Mouse (Mus musculus) midbrain, embryonic 10.5 days (tissue): ENCODE results near the gene Psmd11. TPM values are rescaled to one million over a fixed set of nuclear protein-coding genes. Genes with fewer than 3 reads are reported as not detected.

Experiments
- DNase-seq: peaks from one replicate; pipeline ENCODE4 v3.0.0-alpha.2; 2017; ENCODE audit warnings: low spot score
- H3K27ac ChIP-seq: fragments of 300-500 bp; sonication (generic); replicated peaks from 2 replicates; pipeline ENCODE4 v1.5.1; 2016; ENCODE audit warnings: mild to moderate bottlenecking
- H3K27me3 ChIP-seq: fragments of 300-500 bp; sonication (generic); 2 replicates; pipeline ENCODE4 v1.6.1; 2016; ENCODE audit warnings: low read depth, mild to moderate bottlenecking; ENCODE audit not compliant: poor library complexity, severe bottlenecking
- H3K36me3 ChIP-seq: fragments of 300-500 bp; sonication (generic); 2 replicates; pipeline ENCODE4 v1.6.1; 2016; ENCODE audit warnings: mild to moderate bottlenecking, moderate library complexity
- H3K4me1 ChIP-seq: fragments of 300-500 bp; sonication (generic); 2 replicates; pipeline ENCODE4 v1.6.1; 2016
- H3K4me3 ChIP-seq: fragments of 300-500 bp; sonication (generic); 2 replicates; pipeline ENCODE4 v1.5.1; 2016; ENCODE audit warnings: mild to moderate bottlenecking, moderate library complexity
- H3K9me3 ChIP-seq: fragments of 300-500 bp; sonication (generic); replicated peaks from 2 replicates; pipeline ENCODE4 v1.6.1; 2016; ENCODE audit warnings: mild to moderate bottlenecking
- WGBS: fragments of 180-500 bp; shearing (Covaris S2); methylation state at CpG from one replicate; pipeline ENCODE4 v1.1.7; 2016; 5-methylcytosine and 5-hydroxymethylcytosine counted together
- polyA plus RNA-seq: library from polyadenylated mRNA; unstranded; fragments of >200 nt; fragmentation: Nextera tagmentation; extraction: Ambion mirVana; gene quantifications from 2 replicates; pipeline ENCODE4 v1.2.1, GENCODE M21; 2016

Psmd11 gene
- polyA plus RNA-seq, 1 experiment from 2014 or later = 418 TPM

DNA sequence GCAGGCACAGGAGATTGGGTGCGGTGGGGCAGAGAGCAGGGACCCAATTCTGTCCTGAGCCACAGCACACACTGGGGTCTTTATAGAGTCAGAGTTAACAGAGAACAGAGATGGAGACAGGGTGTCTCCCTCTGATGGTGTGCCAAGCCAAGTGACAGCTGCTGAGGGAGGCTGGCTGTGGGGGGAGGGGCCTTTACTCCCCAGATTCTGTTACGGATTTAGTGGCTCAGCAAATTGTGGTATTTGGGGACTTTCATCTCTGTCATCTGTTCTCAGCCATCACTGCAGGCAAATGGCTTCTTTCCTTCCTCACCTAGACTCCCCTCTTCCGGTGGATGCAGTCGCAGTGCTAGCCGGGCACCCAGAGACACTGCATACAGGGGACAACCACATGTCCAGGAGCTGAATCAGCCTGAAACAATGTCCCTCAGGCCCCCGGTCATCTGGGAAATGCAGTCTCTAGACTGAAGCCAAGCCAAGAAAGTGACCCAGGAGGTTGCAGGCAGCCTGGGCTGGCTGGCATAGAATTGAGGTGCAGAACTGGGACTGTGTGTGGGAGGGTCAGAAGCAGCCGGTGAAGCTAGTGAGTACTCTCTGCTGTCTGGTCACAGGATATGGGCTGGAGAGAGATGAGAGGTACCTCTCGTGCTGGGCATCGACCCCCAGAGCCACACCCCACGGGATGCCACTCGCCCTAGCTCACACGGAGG, 60.9 kb downstream of the Psmd11 start:
- Histone ChIP-seq H3K9me3 (no peaks in the 10 kb centered on the region), H3K27me3 (peaks cover 32% of the 10 kb centered on the region), H3K27ac (peak overlapping the region; percentile 60), H3K4me1 (peaks cover 42% of the 10 kb centered on the region), H3K4me3 (no peak overlapping the region), H3K36me3 (no peaks in the 10 kb centered on the region)
- 64% methylated on average over 12 of the region's 12 CpGs for WGBS
- no peak for DNase-seq

DNA sequence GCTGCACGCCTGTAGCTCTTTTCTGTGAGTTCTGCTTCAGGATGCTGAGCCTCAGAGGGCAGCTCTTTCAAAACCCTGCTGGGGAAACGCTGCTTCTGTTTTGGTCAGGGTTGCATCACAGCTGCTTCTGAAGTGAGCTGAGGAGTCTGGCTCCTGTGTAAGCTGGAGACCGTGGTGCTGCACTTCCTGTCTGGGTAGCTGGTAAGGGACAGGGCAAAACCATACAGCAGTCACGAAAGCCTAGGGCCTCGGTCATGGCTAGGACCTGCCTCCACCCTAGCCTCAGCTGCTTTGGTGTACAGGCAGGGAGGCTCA, 61.4 kb downstream of the Psmd11 start:
- DNase-seq = no peak
- 67% methylated on average over 5 of the region's 5 CpGs for WGBS
- H3K9me3 ChIP-seq = no peaks in the 10 kb centered on the region
- no peak overlapping the region for H3K4me3 ChIP-seq
- H3K27ac ChIP-seq = peak overlapping the region; percentile 60
- peaks cover 37% of the 10 kb centered on the region for H3K4me1 ChIP-seq
- no peaks in the 10 kb centered on the region for H3K36me3 ChIP-seq
- peaks cover 26% of the 10 kb centered on the region for H3K27me3 ChIP-seq

DNA sequence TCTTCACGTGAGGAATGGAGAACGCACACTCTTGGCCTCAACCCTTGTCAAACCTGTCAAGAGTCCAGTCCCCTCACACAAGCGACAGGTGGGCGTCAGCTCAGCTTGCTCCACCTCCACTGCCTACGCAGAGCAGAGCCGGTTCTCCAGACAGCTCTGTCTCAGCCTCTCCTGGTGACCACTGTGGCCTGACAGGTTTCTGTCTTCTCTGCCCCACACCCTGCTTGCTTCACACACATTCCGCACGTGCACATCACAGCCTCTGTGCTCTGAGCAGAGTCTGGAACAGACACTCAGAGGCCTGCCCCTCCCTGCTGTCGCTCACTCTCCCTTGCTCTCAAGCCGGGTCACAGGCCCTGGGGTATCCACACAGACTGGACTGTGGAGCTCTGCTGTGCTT, 62.4 kb downstream of the Psmd11 start:
- peaks cover 18% of the 10 kb centered on the region for H3K27me3 ChIP-seq
- no peak overlapping the region for H3K4me3 ChIP-seq
- H3K27ac ChIP-seq = peak overlapping the region; percentile 55; the same call in 1 of the 2 replicates
- H3K36me3 ChIP-seq = no peaks in the 10 kb centered on the region
- WGBS = 79% methylated on average over 10 of the region's 10 CpGs
- DNase-seq = no peak
- no peaks in the 10 kb centered on the region for H3K9me3 ChIP-seq
- H3K4me1 ChIP-seq = peaks cover 31% of the 10 kb centered on the region

DNA sequence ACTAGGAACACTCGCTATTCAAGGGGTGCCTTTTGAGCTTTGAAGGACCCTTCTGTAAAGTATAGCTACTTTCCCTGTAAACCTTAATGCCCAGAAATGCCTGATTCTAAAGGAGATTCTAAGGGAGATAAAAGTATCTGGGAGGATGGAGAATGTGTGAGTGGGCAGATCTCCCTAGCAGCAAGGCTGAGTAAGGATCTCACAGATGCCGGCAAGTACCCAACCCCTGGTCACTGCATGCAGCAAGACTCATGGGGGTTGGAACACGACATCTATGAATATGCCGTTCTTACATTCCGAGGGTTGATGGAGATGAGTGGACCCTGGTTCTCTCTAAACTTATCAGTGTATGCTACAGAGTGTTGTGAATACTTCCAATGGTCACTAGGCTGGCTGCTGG, 64.8 kb downstream of the Psmd11 start:
- H3K4me3 ChIP-seq = no peak overlapping the region
- H3K4me1 ChIP-seq = peaks cover 27% of the 10 kb centered on the region
- H3K27ac ChIP-seq = no peak overlapping the region
- H3K9me3 ChIP-seq = no peaks in the 10 kb centered on the region
- DNase-seq = no peak
- WGBS = 94% methylated on average over 5 of the region's 5 CpGs
- peaks cover 16% of the 10 kb centered on the region for H3K27me3 ChIP-seq
- H3K36me3 ChIP-seq = no peaks in the 10 kb centered on the region

DNA sequence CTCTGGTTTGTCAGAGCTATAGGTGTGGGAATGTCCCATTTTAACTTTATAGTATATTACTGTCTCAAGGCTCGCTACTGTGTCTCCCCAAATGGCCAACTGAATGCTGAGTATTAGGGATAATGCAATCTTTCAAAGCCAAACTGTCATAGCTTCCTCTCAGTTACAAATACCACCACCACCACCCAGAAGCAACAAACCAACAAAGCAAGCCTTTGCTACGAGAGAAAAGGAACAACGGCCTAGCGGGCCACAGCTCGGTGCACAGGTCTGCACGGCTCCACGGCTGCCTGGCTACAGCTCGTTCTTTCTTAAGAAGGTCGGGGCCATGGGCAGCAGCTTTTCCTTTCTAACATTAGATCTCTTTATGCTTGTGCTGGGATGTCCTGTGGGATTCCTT, 66.4 kb downstream of the Psmd11 start:
- no peak for DNase-seq

DNA sequence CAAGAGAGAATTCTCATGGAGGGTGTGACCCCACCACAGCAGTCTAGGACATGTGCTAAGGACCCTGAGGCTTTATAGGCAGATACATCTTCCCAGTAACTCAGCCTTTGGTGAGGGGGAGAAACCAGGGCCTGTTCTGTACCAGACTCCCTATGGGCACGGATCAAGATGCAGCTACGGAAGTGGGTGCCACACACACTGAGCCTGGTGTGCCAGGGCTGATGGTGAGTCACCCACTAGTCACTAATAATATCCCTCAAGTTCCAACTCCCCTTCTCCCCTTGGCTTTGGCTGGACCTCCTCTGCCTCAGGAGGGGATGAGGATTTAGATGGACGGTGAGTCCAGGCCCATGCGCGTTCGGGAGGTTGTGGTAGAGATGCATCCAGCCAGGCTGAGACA, 67.6 kb downstream of the Psmd11 start:
- no peak for DNase-seq
- Histone ChIP-seq H3K36me3 (no peaks in the 10 kb centered on the region), H3K27ac (0 out of 2 replicates have a peak overlapping the region, but pooled peaks have one; percentile 9), H3K4me1 (peaks cover 25% of the 10 kb centered on the region), H3K27me3 (peaks cover 9% of the 10 kb centered on the region), H3K9me3 (no peaks in the 10 kb centered on the region), H3K4me3 (no peak overlapping the region)
- 95% methylated on average over 6 of the region's 6 CpGs for WGBS

More for the DNA sequence above, 66.4 kb downstream of the Psmd11 start:
- Histone ChIP-seq H3K36me3 (no peaks in the 10 kb centered on the region), H3K9me3 (no peaks in the 10 kb centered on the region), H3K4me1 (peaks cover 27% of the 10 kb centered on the region), H3K4me3 (no peak overlapping the region), H3K27ac (peak overlapping the region; percentile 2; the same call in 1 of the 2 replicates), H3K27me3 (peaks cover 16% of the 10 kb centered on the region)
- WGBS = 71% methylated on average over 9 of the region's 9 CpGs

DNA sequence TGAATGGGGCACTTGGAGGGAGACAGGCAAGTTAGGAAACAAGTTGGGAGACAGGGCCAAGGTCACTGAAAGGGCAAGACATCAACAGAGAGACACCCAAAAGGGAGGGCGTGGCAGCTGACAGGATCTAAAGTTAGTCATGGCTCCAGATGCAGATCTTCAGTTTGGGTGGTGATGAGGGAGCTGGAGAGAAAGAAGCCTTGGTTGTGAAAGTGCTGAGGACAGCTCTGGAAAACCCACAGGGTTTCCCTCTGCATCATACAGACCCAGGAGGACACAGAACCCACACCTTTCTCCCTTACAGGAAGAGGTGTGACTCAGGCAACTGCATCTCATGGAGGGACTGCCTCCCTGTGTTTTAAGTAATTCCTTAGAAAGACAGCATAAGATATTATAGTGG, 68.2 kb downstream of the Psmd11 start:
- 87% methylated on average over 1 of the region's 1 CpGs for WGBS
- no peak overlapping the region for H3K4me3 ChIP-seq
- peaks cover 6% of the 10 kb centered on the region; the same call in 1 of the 2 replicates for H3K27me3 ChIP-seq
- H3K36me3 ChIP-seq = no peaks in the 10 kb centered on the region
- H3K4me1 ChIP-seq = peaks cover 22% of the 10 kb centered on the region
- H3K9me3 ChIP-seq = no peaks in the 10 kb centered on the region
- H3K27ac ChIP-seq = no peak overlapping the region
- DNase-seq = no peak

DNA sequence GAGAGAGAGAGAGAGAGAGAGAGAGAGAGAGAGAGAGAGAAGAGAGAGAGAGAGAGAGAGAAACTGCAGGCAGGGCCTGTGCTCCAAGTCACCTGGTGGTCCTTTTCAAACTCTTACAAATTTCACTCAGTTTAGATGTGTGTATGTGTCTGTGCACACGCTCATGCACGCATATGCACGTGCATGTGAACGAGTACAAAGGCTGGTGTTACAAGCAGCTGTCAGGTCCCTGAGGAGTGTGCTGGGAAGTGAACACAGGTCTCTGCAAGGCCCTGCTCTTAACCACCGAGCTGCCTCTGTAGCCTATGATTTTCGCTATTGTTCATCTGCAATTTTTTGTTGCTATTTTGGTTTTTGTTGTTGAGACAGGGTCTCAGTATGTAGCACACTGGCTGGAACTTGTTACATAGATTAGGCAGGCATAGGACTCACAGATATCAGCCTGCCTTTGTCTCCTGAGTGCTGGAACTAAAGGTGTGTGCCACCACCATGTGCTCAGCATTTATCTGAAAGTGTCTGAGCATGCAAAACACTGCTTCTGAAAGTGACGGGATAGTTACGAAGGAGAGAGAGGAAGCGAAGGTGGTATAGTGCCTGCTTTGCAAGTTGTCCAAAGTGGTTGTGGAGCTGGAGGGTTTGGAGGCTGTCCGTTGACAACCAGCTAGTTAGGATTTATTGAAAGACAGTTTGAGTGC, 69.0 kb downstream of the Psmd11 start:
- 91% methylated on average over 10 of the region's 10 CpGs for WGBS
- no peak overlapping the region for H3K4me3 ChIP-seq
- peaks cover 6% of the 10 kb centered on the region; the same call in 1 of the 2 replicates for H3K27me3 ChIP-seq
- H3K36me3 ChIP-seq = no peaks in the 10 kb centered on the region
- no peak for DNase-seq
- H3K27ac ChIP-seq = no peak overlapping the region
- H3K9me3 ChIP-seq = no peaks in the 10 kb centered on the region
- peaks cover 22% of the 10 kb centered on the region for H3K4me1 ChIP-seq

DNA sequence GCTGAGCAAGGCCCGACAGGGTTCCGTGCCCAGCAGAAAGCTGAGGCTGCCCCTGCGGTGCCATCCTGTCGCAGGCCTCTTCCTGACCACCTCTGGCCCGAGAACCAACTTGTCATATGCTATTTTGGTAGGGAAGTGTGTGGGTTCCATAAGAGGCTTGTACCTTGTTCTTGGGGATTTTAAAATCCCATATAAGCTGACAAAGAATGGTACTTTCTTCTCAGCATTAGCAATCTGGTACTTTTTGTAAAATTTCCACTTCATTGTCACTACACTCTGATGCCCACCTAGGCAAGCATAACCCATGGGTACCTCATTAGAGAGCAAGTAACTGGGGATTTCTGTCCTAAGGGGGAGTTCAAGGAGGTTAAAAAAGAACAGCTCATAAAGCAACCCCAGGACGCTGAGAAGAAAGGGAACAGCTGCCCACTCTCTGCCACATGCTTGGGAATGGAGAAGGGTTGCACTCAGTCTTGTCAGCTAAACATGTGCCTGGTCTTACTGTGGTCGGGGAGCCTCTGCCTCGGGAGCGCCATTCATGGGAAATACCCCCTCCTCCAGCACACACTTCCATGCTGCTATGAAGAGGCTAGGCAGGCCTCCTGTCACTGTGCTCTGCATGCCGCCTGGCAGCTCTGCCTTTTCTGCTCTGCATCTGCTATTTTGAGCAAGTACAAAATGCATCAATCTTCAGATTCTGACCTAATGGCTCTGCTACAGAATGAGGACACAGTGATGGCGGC, 70.1 kb downstream of the Psmd11 start:
- H3K27ac ChIP-seq = 0 out of 2 replicates have a peak overlapping the region, but pooled peaks have one; percentile 2
- 72% methylated on average over 11 of the region's 11 CpGs for WGBS
- H3K36me3 ChIP-seq = no peaks in the 10 kb centered on the region
- peaks cover 6% of the 10 kb centered on the region; the same call in 1 of the 2 replicates for H3K27me3 ChIP-seq
- peaks cover 29% of the 10 kb centered on the region for H3K4me1 ChIP-seq
- H3K9me3 ChIP-seq = no peaks in the 10 kb centered on the region
- no peak for DNase-seq
- no peak overlapping the region for H3K4me3 ChIP-seq

DNA sequence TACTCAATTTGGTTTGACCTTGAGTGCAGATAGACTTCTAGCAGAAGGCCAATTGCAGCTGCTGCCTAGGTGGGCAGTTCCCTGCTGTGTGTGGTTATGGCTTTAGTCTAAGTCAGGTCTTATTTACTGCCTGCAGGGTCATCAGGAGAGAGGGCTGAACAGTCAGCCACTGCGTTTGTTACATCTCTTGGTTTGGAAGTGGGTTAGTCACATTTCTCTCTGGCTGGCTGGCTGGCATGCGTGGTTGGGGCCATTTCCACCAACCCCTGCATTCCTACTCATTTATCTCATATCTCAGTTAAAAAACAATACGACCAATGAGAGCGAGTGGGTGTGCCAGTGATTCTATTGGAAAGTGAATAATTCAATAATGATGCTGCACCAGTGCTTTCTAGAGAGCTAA, 71.1 kb downstream of the Psmd11 start:
- WGBS = 79% methylated on average over 4 of the region's 4 CpGs
- Histone ChIP-seq H3K36me3 (no peaks in the 10 kb centered on the region), H3K27ac (no peak overlapping the region), H3K4me1 (peaks cover 39% of the 10 kb centered on the region), H3K27me3 (peaks cover 6% of the 10 kb centered on the region; the same call in 1 of the 2 replicates), H3K4me3 (no peak overlapping the region), H3K9me3 (no peaks in the 10 kb centered on the region)
- no peak for DNase-seq

DNA sequence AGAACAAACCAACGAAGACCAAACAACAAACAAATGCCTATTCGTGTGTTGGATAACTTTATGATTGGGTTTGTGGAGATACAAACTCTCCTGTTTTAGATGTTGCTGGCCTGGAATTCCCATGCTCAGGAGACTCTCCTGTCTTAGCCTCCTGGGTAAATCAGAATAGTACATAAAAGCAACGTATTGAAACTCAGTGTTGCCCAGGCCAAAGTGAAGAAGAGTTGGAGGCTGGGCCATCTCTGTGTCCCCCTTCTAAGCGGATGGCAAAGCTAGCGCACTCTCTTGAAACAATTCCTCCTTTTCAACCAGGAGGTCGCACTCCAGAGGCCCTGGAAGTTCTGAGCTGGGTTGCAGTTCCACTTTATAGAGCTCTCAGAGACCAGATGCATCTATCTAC, 74.9 kb downstream of the Psmd11 start:
- Histone ChIP-seq H3K9me3 (no peaks in the 10 kb centered on the region), H3K36me3 (no peaks in the 10 kb centered on the region), H3K4me1 (peaks cover 55% of the 10 kb centered on the region), H3K27me3 (peaks cover 8% of the 10 kb centered on the region; the same call in 1 of the 2 replicates), H3K27ac (peak overlapping the region; percentile 95), H3K4me3 (0 out of 2 replicates have a peak overlapping the region, but pooled peaks have one; percentile 39)
- WGBS = 71% methylated on average over 6 of the region's 6 CpGs
- DNase-seq = no peak

DNA sequence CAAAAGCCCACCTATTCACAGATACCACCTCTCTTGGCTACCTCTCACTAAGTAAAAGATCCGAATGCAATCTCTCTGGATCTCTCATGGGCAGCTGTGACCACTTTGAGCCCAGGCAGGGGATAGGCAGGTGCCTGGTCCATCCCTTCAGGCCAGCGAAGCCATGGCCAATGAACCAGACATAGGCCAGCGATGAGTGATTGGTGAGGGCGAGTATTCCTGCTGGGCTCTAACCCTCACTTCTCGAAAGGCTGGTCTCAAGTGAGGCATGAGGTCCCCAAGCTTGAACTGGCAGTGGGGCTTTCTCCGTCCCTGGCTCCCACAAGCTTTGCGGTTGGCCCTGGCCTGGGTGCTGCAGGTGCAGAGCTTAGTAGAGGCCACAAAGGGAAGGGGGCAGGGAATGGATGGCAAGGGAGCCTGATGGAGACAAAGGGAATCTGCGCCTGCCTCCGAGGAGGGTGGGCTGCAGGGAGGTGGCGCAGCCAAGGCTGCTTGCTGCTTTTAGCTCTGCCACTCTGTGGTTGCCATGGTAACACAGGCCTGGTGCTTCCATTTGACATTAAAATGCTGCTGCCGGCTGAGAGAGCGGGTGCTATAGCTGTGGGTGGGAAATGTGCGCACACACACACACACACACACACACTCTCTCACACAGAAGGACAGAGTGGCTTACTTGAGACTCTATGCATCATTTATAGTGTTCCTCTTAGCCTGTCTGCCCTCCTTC, 75.5 kb downstream of the Psmd11 start:
- DNase-seq = peak; percentile 88
- Histone ChIP-seq H3K4me1 (peaks cover 55% of the 10 kb centered on the region), H3K27me3 (peaks cover 10% of the 10 kb centered on the region; the same call in 1 of the 2 replicates), H3K36me3 (no peaks in the 10 kb centered on the region), H3K9me3 (no peaks in the 10 kb centered on the region), H3K27ac (peak overlapping the region; percentile 95), H3K4me3 (peak overlapping the region; percentile 39)
- WGBS = 16% methylated on average over 13 of the region's 13 CpGs
